Mouse (Mus musculus): ENCODE measurements around the gene Ccl7.

The Ccl7 gene

DNA sequence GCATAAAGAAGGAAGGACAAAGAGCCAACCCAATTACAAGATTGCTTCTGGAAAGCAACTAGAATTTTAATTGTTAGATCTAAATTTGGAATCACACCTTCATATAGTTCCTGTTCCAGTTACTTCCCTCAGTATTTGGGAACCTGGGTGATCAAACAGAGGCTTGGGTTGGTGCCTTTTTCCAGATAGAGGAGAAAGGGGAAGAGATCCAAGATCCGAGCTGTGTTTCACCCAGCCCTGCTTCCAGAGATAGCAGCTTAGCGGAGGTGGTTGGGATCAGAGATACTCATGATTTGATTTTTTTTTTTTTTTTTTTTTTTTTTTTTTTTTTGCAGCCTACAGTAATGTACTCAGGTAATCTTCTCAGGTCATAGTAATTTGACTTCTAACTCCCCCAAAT is 9.7 kb upstream of the Ccl7 start:
- no peak for DNase-seq

DNA sequence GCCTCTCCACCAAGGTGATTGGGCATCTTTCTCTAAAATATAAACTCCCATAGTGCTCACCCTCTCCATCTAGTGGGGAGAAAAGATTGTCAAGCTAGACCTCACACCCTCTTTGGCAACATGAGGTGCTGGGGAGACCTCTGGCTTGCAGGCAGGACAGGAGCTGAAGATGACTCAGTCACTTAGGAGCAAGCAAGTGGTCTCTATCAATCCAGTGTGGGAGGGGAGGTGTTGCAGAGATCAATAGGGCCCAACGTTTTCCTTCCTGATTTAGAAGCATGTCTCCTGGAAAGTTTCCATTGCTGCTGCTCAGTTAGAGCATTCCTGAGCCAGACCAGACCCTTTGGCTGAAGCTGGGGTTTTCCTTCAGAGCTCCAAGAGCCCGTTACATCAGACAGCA is 7.0 kb upstream of the Ccl7 start, which contains the start of gene Gm17268:
Gene Gm17268 (minus strand): TSS at position 28 of the 400 bp plus-strand sequence.
- peak; percentile 15 for DNase-seq

DNA sequence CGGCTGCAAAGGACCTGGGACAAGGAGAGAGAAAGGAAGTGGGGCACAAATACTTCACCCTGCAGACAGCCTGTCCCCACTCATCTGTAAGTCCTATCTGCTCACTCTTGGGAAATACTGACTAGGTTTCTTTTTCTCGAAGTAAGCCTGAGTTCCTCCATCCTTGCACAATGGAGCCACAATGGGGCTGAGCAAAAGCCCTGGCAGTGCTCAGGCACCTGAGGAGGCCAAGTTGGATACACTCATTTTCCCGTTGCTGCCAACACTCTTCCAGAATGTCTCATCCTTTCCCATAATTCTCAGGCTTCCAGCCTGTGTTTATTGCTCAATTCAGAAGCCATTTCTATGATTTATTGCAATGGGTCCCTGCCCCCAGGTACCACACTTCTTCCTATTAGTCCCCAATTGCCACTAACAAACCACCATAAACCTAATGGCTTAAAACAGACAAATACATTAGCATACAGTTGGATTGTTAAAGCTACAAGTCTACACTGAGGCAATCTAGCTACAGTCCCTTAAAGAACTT is 6.3 kb upstream of the Ccl7 start:
- DNase-seq: no peak

DNA sequence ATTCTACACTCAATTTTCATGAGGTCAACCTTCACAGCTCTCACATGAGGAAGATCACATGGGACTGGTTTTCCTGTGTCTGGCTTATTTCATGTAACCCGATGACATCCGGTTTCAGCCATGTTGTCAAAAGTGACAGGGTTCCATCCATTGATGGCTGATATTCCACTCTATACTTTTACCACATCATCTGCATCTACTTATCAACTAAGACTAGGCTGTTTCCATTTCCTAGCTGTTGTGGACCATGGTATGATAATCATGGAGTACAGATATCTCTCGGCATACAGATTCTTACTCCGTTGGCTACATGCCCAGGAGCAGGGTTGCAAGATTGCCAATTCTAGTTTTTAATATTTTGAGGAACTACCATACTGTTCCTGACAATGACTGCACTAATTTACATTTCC is 3.8 kb upstream of the Ccl7 start:
- peak; percentile 26 for DNase-seq

DNA sequence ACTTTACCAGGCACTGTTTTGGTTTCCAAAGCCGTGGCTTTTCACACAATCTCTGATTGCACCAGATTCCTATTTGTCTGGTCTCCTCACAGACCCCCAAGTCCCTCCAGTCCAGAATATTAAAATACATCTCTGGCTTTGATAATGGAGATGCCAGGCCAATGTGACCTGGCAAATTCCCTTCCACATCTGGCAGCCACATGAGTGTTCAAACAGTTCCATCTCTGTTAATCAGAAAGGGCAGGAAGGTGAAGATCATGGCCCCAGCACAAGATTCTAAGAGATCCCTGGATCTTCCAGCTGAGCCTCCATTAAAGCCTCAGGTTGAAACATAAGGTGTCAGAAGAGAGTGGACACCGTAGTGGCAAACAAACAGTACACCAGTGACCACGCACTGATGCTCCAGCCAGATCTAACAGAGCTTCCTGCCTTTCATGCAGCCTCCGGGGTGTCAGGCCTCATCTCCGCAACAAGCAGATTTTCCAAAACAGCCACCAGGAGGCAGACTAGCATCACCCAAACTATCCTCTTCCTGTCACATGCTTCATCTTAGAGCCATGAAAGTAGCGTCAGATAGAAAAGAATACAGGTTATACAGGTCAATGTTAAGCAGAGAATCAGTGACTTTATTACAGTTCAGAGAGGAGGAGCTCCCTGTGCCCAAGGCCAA is 2.4 kb downstream of the Ccl7 start:
- DNase-seq: peak; percentile 61

DNA sequence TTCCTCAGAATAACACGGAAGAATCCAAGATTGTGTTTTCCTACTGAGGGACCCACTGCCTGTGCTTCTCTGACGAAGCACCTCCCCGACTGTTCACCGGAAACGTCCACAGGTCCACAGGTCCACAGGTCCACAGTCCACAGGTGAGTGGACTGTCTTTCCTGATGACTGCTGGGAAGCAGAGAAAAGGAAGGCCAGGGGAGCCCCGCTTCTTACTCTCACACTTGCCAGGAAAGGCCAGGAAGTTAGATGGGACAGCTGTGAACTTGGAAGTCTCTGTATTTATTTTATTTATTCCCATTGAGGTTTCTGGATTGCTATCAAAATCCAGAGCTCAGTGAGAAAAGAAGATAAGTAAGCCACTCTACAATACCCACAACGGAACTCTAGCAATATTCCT is 8.3 kb downstream of the Ccl7 start:
- no peak for DNase-seq

DNA sequence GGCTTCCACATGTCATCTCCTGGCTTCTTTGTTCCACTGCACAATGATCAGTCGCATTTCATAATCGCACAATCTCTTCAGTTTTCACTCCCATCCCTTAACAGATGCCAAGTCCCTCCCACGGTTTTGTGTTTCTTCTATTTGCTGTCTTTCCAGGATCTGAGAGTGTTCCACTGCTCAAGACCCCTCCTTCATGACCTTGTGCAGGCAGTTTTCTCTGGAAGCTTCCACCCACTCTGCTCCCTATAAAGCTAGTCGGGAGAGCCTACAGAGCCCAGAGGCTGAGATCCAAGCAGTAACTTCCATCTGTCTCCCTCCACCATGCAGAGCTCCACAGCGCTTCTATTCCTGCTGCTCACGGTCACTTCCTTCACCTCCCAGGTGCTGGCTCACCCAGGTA is 12.1 kb downstream of the Ccl7 start, which contains the start of gene Ccl11:
Gene Ccl11 (plus strand): TSS at position 178 of the 400 bp plus-strand sequence.
- DNase-seq: no peak

DNA sequence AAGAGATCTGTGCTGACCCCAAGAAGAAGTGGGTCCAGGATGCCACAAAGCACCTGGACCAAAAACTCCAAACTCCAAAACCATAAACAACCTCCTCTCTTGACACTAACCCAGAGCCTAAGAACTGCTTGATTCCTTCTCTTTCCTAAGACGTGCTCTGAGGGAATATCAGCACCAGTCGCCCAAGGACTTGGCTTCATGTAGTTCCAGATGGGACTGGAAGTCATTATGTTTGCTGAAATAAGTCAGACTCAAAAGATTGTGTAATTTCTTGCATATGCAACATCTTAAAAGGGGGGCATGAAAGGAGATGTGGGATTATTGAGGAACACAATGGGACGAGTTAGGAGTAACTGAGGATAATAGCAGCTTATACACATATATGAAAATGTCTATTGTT is 16.7 kb downstream of the Ccl7 start:
- no peak for DNase-seq

DNA sequence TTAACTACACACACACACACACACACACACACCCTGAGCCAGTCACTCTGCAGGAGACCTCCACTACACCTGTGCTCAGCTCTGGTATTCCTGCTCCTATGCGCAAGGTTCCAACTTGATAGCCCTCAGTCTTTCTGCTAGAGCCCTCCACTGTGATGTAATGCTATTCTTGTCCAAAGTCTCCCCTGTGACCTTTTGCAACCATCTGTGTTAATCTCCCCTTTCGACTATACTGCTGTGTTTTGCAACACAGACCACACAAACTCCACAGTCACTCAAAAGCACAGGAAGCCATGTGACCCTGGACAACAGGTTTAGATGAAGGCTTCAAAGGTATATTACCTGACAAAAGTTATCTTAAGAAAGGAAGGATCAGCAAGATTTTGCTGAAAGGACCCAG is 17.9 kb downstream of the Ccl7 start:
- DNase-seq: no peak

DNA sequence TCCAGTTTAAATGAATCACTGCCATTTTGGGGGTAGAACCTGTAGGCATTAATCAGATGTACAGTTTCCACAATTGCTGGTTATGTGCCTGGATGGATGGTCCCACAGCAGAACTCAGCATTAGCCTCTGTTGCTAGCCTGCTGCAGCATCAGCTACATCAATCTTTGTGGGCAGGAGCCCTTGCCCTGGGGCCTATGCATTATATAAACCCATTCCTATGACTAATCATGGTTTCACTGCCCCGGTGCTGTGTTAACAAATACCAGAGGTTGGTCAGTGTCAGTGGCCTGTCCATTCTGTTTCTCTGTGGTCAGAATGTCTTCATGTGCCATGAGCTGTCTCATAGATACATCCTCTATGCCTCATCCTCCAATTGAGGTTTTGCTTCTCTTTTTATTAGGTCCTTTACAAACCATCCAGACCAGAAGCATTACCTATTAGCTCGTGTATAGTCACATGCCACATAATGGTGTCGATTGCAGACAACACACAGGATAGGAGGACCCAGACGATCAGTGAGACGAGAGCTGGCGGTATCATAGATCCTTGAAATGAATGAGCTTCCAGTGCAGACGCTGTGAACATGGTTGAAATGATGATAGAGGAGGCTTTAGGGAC is 21.6 kb downstream of the Ccl7 start:
- no peak for DNase-seq

DNA sequence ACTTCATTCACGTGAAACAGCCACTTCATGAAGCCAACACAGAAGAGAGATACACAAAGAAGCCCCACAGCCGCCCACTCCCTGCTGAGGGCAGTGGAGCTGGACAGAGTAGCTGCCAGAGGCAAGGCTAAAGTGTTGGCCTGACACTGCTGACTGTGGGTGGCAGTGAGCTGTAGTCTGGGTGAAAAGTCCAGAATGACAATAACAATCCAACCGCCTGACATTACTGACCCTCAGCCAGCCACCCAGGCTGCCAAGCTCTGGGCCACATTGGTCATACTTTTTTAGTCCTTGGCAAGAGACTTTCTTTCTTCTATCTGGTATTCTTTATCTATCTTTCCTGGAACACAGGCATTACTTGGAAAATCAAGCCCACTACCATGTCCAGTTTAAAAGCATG is 25.6 kb downstream of the Ccl7 start:
- DNase-seq: no peak

DNA sequence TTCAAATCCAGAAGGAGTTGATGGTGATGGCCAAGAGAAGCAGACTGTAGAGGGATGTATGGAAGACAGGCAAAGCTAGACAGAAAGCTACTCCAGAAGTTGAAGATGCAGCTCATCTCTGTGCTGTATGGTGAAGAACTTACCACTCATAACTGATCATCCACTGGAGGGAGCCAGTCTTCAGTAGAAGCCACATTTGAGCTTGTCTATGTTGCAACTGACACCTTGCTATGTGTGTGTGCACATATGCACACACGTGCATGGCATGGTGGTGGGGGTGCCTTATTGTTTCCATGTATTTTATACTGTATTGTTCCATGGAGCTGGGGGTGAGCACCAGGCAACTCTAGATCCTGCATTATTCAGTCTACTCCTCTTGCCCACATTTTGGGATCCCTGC is 26.9 kb downstream of the Ccl7 start:
- peak; percentile 44 for DNase-seq

DNA sequence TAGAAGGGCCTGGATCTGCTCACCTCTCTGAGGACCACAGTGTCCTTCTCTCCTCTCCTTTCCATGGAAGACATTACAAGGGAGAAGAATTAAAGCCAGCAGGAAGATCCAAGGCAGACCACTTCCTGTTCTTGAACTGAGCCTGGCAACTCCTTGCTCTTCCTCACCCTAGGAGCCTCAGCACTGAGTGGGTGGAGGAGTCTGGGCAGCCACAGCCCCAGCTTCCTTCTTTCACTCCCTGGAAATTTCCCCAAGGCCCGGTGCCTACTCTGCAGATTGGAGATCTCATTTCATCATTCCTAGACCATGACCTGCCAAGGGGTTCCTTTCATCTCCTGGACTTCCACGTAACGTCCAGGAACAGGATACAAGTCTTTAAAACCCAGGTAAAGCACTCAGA is 27.5 kb downstream of the Ccl7 start:
- DNase-seq: peak; percentile 20

DNA sequence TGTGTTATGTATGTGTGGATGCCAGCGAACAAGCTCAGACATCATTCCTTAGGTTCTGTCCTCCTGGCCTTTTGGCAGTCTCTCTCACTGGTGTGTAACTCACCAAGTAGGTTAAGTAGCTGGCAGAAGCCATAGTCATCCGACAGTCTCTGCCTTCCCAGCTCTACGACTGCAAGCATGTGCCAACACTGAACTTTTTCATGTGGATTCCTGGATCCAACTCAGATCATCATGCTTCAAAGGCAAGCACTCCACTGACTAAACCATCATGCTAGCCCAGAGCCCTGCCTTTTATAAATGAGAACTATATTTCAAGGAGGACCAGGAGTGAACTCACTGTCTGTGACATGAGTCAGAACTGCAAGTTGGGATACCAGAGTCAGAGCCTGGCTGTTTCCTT is 28.2 kb downstream of the Ccl7 start:
- DNase-seq: no peak

DNA sequence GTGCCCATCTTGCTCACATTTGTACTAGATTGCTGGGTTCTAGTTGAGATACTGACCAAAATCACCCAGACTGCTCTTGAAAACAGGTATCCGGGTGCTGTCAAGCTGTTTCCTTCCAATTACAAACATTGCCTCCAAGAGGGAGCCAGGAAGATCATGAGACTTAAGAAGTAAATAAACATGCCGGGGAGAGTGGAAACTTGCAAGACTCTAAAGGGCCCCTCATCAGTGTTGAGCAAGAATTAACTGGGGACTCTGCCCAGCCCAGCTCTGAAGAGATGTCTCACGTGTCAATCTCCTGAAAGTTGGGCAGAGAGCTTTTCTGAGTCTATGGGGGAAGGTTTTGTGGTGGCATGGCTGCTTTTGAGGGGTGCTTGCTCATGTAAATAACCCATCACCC is 31.5 kb downstream of the Ccl7 start:
- peak; percentile 19 for DNase-seq

DNA sequence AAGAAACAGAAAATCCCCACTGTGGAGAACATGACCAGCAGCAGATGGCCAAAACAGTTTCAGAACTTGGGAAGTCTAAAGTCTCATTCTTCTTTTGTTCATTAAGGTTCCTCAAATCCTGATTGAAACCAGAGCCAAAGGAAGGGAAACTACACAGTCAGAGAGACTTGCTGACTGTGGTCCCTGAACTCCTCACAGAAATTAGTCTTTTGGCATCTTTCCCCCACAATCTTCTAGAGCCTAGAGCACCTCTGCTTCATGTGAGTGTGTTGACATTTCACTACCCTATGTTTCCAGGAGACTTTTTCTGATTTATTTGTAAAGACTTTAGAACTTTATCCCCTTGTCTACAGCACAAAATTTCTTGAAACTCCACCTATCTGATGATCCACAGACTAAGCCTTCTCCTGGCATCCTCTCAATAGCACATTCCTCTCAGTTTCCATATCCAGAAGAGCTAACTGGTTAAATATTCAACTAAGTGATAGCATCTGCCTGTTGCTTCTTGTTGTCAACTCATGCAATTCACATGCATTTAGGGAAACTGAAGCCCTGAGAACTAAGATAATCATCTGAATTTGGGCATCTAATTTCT is 32.7 kb downstream of the Ccl7 start:
- DNase-seq: no peak

DNA sequence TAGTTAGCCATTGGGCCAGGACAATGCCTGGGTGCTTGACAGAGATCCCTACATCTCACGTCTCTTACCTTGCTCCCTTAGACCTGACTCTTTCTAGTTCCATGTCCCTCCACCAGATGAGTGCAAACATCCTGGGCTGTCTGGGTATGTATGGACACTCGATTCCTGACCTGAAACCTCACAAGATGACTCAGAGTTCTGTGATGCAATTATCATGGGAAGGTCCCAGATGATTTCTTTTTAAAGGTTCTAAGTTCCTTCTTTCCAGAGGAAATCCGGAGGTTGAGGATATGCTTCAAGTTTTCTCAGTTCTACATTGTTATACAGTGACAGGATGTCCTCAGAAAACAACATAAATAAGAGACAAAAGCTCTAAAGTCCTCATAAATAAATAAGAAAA is 35.4 kb downstream of the Ccl7 start:
- peak; percentile 15 for DNase-seq

DNA sequence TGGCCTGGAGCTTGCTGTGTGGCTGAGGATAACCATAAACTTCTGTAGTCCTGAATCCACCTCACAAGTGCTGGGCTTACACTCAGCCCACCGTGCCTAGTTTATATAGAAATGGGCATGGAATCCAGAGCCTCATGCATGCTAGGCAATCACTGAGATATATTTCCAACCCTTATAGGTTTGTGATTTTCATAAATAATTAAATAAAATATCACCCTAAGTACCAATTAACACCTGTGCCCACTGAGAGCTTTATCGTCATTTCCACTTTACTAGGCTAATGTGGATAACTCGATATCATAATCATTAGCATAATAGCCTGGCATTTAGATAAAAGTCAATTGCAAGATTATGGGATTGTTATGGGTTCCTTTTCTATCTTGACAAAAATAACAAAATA is 38.8 kb downstream of the Ccl7 start:
- no peak for DNase-seq

Data from lung, postnatal 36 days (tissue).